Mouse (Mus musculus) embryonic fibroblast, embryonic 13.5 days (primary cell): ENCODE measurements at regions not wholly inside any gene's neighbourhood (a gene's known extent, or its start where the extent isn't known, plus 50 kb on each side); places are given as distances from the start of the nearest gene placed in this dataset.

Experiments used
- CTCF ChIP-seq: IDR thresholded peaks from 2 replicates; pipeline ENCODE4 v1.5.1; 2011; ENCODE audit warnings: mild to moderate bottlenecking, control low read depth, low read length, moderate library complexity, borderline replicate concordance; ENCODE audit not compliant: insufficient read depth
- POLR2A ChIP-seq: IDR thresholded peaks from 2 replicates; pipeline ENCODE4 v1.6.1; 2011; ENCODE audit warnings: low read depth, mild to moderate bottlenecking, control low read depth, low read length, moderate library complexity

DNA sequence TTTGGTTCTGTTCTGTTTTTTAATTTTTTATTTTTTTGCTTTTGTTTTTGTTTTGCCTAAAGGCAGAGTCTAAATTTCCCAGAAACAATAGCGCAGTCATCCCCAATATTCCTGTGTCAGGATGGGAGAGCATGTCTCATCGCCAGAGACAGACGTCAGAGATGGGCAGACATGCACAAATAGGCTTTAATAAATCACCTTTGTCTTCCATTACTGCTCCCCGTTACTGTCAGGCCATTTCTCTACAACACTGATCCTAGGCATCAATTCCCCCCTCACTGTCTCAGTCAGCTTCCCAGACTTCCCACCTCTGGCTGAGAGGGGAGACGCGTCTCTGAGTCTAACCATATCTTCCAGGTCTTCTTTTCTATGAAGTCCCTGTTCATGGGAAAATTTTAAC, 177.4 kb upstream of the Rfx3 start:
- TF ChIP-seq POLR2A (no peak), CTCF (no peak)
